Mouse (Mus musculus) urinary bladder, postnatal 10 days (tissue): ENCODE data around the gene Fcrl6.

Source experiments
- DNase-seq: peaks from one replicate; pipeline ENCODE4 v3.0.0; 2022; ENCODE audit warnings: low spot score

The Fcrl6 gene

DNA sequence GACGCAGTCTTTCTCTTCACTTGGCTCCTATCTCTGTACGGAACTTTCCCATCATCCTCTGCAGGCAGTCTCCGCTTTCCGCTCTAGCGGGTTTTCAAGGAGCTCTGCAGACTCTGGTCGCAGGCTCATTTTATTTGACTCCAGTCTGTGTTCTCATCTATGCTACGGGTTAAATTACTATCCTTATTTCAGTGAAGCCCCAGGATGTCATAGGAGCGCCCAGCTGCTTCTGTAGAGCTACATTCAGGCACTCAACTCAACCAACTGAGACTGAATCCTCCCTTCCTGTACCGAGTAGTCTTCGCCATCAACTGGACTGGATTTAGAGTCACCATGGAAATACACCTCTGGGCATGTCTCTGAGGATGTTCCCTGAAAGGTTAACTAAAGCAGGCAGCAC lies 12.3 kb upstream of the Fcrl6 start:
- no peak for DNase-seq

DNA sequence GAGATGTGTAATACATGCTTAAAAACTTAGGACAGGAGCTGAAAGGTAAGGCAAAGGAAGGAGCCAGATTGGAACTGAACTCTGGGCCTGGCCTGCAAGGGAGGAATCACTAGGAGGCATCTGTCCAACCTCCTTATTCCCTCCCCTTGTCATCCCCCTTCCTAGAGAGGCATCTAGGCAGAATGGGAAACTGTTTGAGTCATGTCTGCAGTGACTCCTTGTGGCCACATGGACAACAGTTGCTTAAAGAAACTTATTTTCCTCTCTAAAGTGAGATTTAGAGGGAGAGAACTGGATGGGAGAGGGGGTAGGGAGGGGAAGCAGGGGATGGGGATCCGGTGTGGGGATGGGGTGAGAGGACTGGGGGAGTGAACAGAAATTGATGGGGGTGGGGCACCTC lies 10.4 kb upstream of the Fcrl6 start:
- no peak for DNase-seq

DNA sequence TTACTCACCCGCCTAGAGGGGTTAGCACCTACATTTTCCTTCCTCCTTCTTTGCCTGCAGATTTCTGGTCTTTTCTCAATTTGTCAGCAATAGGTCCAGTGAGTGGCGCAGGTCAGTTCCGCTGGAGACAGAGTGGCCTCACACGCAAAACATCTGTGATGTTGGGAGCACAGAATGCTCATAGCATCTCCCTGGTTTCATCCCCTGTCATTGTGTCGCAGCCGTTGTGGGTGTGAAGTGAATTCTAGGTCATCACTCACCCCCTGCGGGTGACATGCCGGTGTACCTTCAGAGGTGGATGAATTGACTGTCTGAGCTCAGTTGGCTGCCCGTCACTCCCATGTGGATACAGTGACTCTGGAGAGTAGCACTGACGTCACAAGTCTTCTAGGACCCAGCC lies 9.0 kb upstream of the Fcrl6 start:
- DNase-seq, result no peak

DNA sequence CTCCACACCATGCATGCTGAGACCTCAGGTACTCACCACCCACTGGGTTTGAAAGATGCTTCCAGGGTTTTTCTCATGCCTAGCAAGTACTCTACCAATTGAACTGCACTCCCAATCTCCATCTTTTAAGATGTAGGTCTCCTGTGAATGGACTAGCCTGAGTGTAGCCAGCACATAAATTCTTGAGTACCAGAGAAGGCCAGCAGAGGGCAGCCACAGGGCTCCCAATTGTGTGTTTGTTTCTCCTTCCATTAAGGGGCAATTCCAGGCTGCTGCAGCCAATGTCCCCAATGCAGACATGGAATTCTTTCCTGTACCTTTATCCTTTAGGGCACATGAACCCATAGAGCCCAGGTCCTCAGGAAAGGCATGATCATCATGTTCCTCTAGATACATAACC lies 7.9 kb downstream of the Fcrl6 start:
- no peak for DNase-seq

DNA sequence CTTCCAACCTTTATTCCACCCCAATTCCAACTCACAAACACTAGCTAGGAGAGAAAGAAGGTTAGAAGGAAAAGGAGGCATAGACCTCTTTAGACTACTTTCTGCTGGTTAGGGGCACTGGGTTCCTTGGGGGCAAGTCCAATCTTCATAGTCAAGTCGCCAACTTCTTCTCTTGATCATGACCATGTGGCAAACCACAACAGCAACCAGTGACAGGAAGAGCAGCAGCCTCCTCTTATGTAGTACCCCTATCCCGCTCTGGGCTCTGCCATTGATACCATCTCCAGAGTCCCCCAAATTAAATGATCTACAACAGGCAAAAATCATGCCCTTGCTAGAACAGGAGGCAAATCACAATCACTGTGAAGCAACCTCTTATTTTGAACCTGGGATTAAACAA lies 8.4 kb downstream of the Fcrl6 start:
- DNase-seq, result no peak

DNA sequence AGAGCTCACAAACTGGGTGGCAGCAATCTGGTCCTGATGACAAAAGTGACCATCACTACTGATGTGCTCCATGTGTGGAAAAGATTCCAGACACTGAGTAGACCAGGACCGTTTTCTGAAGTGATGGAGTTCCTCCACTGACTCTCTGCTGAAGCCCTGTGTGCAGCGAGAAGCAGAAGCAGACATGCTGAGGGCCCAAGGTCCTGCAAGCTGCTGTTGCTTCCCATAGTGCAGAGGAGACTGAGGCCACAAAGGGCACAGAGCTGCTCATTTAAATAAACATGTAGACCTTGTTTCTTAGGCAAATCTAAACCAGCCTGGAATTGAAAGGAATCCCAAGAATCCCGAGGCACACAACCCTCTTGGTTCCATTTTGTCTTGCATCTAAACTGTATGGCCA lies 9.0 kb downstream of the Fcrl6 start:
- DNase-seq, result no peak

DNA sequence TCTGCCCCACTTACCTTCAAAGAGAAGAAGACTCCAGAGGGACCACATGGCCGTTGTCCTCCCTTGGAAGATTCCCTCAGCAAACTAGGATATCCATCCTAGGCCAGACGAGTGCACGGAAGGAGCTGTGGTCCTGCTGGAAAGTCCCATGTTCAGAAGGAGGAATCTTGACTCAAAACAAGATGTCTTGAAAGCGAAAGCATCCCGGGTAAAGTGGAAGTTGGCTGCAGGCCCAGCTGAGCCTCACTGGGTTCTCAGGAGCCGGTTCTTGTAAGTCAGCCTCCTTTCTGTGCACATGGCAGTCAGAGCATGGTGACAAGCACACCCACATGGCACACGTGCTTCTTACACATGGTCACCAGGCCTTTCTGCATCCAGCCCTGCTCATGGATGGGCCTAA lies 12.0 kb downstream of the Fcrl6 start, which contains the start of gene Slamf8:
Slamf8 (minus strand) TSS at position 184 of the 400 bp plus-strand sequence.
- DNase-seq, result no peak

DNA sequence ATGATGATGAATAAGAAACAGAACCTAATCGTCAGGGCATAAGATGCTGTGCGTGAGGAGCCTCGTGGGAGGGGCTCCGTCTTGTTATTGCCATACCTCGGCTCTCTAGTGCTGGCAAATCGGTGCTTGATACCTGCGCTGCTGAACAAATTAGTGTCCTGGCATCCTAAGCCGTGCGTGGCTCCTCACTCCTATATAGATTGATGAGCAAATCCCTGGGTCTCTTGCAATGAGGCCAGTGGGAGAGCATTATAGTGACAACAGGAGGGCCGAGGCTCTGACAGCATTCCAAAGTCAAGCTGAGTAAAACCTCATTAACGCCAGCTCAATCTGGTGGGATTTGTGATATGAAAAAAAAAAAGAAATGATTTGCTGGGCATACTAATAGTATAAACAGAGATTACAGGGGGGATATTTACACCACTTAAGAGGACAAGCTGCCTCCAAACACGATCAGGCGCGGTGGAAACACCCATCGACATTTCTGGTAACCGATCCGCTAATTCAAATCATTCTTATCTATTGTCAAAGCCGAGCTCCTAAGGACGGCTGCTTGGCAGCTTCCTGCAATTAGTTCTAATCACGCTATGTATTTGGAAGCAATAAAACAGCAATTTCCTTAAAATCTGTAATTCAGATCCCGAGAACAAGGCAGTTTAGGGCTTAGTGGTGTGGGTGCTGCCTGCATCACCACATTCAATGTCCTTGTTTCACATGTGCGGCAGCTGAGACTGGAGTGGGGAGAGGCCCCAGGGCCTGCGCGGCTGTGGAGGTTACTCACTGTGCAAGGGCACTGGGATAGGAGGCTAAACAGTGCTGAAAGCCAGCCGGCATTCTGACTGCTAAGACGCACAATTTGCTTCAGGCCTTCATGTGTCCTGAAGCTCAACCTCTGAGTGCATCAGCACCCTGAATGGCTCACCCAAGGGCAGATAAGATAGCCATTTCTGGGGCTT lies 16.5 kb downstream of the Fcrl6 start:
- no peak for DNase-seq

DNA sequence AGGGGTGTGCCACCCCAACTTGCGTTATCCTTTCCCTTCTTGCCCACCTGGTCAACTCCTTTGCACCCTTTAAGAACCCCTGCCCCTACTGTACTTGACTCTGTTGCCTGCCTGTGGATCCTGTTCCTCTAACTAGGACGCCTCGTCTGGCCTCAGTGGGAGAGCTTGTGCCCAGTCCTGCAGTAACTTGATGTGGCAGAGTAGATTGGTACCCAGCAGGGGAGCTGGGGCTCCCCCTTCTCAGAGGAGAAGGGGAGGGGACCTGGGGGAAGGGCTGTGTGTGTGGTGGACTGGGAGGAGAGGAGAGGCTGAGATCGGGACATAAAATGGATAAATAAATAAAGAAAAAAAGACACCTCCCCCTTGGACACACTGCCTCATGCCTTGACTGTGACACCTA lies 17.3 kb downstream of the Fcrl6 start:
- no peak for DNase-seq

DNA sequence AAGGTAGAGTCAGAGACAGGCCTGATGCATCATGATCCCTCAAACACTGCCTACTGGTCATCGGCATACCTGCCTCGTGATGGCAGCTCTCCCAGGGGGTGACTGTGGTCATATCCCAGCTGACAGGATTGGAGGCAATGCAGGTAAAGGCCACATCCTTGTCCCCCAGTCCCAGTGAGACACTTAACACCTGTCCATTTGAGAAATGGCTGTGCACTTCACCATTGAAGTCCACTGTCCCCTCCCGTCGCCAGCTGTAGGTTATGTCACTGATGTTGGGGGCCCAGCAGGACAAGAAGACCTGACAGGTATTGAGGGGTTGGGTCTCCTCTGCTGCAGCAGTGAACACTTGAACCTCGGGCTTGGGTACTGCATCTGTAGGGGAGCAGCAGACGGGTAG lies 18.1 kb downstream of the Fcrl6 start:
- DNase-seq, result no peak

DNA sequence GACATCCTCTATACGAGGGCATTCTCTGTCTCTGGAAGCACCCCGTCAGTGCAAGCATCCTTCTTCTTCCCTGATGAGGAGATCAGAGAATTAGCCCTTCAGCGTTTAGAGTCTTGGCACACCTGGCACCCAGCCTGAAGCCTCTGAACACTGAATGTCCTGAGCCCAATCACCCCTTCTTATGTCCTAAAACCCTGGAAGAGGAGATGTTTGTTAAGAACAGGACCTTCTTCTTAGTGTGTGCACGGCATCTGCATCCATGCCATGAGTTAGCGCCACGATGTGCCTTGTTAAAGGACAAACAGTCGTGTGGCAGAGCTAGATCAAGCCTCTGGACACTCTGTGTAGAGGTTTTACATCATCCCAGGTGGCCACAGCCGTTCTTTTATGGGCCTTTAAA lies 19.9 kb downstream of the Fcrl6 start:
- no peak for DNase-seq

DNA sequence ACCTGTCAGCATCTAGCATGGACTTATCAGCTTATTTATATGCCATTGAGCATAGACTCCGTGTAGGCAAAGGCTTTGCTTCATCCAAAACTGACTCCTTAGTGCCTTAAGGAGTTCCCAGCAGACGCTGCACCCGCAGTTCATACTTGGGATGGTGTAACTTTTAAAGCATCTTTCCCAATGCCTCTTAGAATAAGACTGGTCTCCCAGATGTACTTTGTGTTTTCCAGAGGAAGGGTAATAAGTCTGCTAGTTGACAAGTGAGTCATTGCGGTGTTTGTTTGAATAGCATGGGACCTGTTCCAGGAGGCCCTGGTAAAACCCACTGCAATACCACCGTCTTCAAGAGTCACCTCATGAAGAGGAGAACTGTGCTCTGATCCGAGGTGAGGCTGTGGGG lies 22.2 kb downstream of the Fcrl6 start:
- no peak for DNase-seq

DNA sequence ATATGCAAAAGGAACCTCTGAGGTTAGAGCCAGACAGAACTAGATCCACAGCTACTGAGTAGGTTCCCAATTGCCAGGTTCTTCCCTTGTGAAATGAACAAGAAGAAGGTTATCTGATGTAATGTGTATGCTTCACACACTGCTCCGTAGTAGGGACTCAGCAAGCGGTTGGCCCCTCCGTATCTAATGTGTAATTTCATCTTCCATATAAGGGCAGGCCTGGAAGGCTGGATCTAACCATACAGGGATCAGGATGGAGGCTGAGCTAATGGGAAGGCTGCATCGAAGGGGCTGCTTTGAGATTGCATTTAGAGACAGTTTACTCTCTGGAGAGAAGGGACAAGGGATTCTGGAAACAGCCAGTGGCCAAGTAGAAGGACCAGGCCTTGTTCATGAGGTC lies 34.6 kb downstream of the Fcrl6 start:
- DNase-seq, result no peak

DNA sequence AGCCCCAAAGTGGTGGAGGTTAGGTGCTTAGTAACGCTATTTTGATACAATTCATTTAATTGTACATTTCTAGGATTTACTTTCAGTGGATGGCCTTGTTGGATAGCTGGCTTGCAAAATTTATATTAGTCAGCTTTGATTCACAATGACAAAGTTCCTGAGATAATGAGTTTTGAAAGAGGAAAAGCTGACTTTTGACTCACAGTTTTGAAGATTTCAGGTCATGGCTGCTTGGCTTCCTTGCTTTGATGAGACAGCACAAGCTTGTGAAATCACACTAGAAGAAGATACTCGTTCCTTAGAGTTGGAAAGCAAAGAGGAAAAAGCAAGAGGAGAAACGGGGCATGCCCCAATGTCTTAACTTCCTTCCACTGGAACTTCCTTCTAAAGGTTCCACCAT lies 36.2 kb downstream of the Fcrl6 start:
- DNase-seq, result no peak

DNA sequence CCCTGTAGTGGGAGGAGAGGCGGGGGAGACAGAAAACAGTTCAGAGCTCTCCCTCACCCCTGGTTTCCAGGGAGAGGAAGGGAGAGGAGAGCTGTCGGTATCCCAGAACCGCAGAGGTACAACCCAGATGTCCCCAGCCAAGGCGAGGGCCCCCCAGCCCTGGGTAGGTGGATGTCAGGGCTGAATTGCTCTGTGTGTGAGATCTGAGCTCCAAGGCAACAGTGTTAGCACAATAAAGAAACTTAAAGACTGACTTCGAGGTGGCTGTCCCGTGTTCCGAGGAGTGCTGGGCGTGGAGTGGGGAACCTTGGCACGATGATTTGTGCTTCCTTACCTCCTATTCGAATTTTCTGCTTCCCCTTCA lies 38.9 kb downstream of the Fcrl6 start:
- DNase-seq, result no peak

DNA sequence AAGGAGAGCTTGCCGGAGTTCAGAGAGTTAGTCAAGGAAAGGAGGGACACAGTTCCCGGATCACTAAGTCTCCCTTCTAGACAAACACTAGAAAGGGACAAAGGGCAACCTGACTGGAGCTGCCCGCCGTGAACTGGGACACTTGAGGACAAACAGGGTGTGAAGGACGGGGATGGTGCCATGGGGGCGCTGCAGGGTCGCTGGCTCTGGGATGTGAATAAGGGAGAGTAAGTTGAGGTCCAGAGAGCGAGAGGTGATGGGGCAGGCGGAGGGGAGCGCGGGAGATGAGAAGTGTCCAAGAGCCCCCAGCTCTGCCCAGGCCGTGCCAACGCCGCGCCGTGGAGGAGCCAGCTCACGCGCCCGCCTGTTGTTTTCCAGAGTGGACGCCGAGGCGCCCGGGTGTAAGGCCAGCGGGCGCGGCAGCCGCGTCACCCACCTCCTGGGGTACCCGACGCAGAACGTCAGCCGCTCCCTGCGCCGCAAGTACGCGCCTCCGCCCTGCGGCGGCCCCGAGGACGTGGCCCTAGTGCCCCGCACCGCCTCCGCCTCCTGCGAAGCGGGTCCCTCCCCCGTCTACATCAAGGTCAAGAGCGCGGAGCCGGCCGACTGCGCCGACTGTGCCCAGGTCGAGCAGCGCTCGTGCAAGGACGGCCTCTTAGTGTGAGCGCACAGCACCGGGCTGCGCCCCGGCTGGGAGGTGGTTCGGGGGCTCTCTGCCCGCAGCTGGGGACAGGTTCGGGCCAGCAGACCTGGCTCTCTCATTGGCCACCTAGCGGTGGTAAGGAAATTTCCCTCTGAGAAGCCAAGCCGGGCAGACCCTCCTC lies 39.5 kb downstream of the Fcrl6 start:
- DNase-seq, result no peak

DNA sequence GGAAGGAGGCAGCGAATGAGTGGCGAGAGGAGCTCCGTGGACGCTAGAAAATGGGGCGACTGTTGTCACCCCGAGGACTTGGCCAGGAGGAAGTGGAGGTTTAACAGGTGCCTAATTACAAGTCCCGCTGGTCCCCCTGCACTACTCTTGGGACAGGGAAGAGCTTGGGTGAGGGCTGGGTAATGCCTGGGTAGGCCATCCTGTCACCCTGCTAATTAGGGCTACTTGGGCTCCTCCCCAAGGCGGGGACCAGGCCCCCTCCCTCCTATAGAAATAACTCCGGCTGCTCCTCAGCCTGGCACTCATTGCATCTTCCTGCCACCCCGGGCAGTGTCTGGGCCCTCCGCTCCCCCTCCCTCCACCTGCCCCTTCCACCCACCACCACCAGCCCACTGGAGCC lies 46.7 kb downstream of the Fcrl6 start, which contains the start of gene Vsig8:
Vsig8 (plus strand) TSS at position 301 of the 400 bp plus-strand sequence.
- DNase-seq, result no peak

DNA sequence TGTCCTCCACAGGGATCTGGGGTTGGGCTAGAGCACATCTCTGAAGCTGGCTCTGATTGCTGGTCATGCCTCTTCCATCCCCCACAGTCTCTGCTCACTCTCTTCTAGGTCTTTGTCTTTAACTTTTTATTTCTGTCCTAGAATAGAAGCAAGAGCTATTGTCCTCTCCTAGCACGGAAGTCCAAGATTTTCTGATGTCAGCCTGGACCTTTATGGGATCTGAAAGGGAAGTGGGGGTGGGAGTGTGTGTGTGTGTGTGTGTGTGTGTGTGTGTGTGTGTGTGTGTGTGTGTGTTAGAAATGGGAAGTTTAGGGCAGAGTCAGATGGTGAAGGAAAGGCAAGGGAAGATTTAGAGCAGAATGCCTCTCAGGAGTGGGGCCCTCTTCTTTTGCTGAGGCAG lies 49.7 kb downstream of the Fcrl6 start:
- no peak for DNase-seq

DNA sequence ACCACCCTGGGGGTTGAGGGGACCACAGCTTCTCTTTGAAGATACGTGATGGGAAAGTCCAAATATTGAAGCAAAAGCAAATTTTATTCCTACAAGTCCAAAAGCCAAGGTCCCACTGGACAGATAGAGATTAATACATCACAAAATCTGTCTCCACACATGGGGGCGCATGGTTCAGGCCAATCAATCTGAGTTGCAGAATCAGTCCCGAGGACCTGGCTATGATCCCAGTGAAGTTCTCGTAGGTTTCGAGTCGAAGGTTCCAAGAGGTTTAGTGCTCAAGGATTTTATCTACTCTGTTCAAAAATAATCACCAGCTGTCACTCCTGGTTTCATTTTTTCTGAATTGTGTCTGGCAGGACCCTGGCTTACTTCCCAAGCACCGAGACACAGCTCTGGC lies 51.3 kb downstream of the Fcrl6 start:
- no peak for DNase-seq

DNA sequence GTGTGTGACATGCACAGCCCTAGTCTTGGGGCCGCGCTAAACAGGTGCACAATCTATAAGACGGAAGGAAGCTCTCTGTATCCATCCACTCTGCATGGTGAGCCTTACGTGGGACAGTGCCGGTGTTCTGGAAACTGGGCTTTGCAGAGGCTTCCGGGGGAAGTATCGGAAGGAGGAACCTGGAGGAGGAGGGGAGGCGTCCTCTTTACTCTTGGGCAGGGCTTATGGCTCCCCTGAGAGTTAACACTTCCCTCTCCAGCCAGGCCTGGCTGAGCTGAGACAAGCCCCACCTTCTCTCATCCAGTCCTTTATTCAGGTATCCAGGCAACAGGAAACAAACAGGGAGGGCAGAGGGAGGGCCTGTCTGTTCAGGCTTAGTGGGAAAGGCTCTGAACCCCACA lies 51.8 kb downstream of the Fcrl6 start:
- no peak for DNase-seq

DNA sequence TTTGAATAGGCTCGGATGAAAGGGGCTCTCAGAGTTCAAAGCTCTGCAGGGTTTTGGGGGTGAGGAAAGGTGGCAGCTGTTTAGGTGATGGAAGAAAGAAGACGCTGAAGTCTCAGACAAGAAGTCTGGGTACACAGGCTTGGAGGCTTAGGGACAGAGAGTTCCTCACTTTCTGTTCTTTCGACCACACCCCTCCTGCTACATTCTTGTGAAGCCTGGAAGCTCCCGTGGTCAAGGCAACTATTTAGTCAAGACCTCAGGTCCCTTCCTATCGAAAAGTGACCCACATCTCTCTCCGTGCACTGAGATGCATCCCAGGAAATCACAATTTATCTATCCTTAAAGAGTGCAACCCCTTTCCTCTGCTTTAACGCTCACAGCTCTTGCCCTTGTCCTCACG lies 52.6 kb downstream of the Fcrl6 start:
- no peak for DNase-seq

DNA sequence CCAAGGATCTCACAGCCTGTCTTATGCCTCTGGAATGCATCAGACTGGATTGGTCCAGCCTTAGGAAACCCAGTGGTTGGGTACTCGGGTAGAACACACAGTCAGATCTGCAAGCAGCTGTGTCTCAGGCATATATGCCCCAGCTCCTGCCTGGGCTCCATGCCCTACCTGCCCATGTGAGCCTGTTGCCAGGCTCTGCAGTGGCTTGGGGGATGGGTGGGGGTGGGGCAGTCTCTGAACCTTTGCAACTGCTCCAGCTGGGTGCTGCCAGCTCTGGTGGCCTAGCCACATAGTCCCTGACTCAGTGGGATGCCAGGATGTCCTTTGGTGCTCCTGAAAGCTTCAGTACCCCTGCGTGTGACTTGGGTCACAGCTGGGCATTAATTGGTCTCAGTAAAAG lies 53.0 kb downstream of the Fcrl6 start:
- DNase-seq, result no peak

DNA sequence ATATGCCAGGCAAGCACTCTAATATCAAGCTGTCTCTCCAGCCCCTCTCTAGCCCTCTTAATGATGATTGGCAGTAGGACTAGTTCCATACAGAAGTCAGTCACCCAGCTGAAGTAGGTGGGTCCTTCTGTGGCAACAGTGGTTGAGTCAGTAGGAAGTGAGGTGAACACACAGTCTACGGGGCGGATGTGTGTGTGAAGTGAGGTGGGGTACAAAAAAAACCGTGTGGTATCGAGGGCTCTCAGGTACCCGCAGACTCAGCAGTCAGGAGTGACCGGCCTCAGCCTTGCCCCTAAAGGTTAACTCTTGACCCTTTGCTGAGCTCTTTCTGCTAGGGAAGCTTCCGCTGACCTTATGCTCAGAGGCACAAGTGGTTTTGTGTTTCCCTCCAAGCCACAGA lies 53.9 kb downstream of the Fcrl6 start:
- no peak for DNase-seq
